Mouse (Mus musculus) naive thymus-derived CD4-positive, alpha-beta T cell, adult 5 months (primary cell): ENCODE measurements around the gene Cdpf1. TPM values are rescaled to one million over a fixed set of nuclear protein-coding genes. Genes with fewer than 3 reads are reported as not detected.

Experiments
- polyA plus RNA-seq: library from polyadenylated mRNA; unstranded; fragments of 100-300 nt; shearing (Covaris generic); gene quantifications from one replicate; pipeline ENCODE4 v1.2.1, GENCODE M21; 2017

Gene Cdpf1
- 28.5 TPM for polyA plus RNA-seq

GRCm38 (mm10) chr15:85811535-85812277, at the start of gene Cdpf1:
Gene Cdpf1 (minus strand): TSS chr15:85811697.

DNA sequence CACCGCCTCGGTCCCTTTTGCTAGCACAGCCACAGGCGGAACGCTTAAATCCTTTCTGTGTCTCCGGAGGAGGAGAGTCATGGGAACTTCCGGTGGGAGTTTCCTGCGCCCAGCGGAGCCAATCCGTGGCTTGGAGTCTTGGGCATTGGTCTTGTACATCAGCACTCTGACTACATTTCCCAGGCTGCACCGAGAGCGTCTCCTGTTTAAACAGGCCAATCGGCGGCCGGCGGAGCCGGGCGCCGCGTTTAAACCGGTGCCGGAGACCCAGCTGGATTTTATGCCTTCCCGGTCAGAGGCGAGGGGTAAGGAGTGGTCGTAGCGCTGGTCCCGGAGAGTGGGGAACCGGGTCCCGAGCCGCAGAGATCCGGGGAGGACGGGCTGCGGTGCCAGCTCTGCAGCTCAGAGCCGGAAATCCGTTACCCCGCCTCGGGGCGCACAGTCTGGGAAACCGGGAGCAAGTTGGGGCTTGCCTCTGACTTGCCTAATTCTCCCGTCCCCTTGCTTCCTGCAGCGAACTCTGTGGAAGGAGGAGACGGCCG, 48.1 kb upstream of the Cdpf1 start, which contains the start of gene Gtse1:
Gene Gtse1 (plus strand): TSS at position 256 of the 542 bp plus-strand sequence.

DNA sequence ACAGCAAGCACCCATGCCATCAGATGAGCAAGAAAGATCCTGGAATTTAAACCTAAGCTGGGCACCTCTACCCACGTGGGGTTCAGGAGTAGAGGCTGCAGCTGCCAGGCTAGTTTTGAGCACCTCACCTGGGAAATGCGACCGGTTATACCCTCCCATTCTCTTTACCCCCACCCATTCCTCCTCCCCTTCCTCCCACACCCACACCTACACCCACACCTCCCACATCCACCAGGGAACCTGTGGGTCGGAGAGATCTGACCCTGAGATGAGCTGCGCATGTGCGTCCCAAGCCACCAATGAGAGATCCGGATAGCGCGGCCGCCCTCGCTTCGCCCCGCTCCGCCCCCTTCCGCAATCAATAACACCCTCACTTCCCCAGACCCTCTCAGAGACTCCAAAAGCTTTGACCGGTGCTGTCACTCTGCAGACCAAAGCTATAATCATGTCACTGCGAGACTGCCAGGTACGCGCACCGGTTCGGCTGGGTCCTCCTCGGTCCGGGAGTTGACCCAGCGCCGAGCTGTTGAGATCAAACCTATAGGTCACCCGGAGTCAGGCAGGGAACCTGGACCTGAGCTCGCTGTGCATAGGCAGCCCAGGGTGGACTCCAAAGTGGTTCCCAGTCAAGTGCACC, 20.6 kb upstream of the Cdpf1 start, which contains the start of gene Ttc38:
Gene Ttc38 (plus strand): TSS at position 353 of the 637 bp plus-strand sequence.

GRCm38 (mm10) chr15:85821203-85822010, 9.9 kb upstream of the Cdpf1 start, which contains the start of gene Pkdrej:
Gene Pkdrej (minus strand): TSS chr15:85821734.

Other genes starting within 250 kb of the Cdpf1 start
- not detected for gene Wnt7b, start 229.2 kb downstream of the Cdpf1 start, polyA plus RNA-seq
- not detected for gene Ppara, start 76.7 kb downstream of the Cdpf1 start, polyA plus RNA-seq
- gene Pkdrej, start 10.0 kb upstream of the Cdpf1 start, polyA plus RNA-seq = not detected
- 15.7 TPM for gene Ttc38, start 20.6 kb upstream of the Cdpf1 start, polyA plus RNA-seq
- gene Gtse1, start 48.0 kb upstream of the Cdpf1 start, polyA plus RNA-seq = 0.77 TPM
- 36.0 TPM for gene Trmu, start 67.6 kb upstream of the Cdpf1 start, polyA plus RNA-seq
- gene Celsr1, start 222.1 kb upstream of the Cdpf1 start, polyA plus RNA-seq = 6.5 TPM
- 169 TPM for gene Gramd4, start 246.0 kb upstream of the Cdpf1 start, polyA plus RNA-seq